Mouse (Mus musculus): ENCODE data around the gene Dennd6b.

DNA sequence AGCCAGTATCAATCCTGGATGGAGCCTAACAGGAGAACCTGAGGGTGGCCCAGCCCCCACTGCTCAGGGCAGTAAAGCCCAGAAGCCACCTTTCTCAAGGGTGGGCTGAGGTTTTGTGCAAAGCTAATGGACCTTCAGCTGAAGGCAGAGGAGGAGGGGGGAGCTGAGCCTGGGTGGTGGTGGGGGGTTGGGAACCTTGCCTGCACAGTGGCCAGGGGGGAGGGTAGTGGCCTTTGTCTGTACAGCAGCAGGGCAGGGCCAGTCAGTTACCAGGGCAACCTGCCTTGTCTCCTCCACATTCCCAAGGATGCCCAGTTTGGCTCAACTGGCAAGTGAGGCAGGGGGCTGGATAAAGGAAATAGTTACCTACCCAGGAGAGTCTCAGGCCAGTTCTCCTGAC, 44.0 kb downstream of the Dennd6b start:
- TF ChIP-seq EP300 (IDR thresholded peaks at IDR 0.05) = no peak
- no peak for TF ChIP-seq CTCF (IDR thresholded peaks at IDR 0.05)

Measured in lung, postnatal 0 days (tissue).